Mouse (Mus musculus) CH12F3 (cell line): ENCODE results near the gene Tbp.
"Not testable (repeated sequence)": the region's sequence is repeated elsewhere in the genome, so short reads cannot be mapped to it uniquely, and the experiment has no call there.

Source experiments
- in situ Hi-C: fragments of 300-500 bp; cut with MboI; formaldehyde crosslinking; loops from 2 replicates; pipeline ENCODE4 v1.14.3; 2020; ENCODE audit warnings: low sequenced_read_pairs

The Tbp gene

DNA sequence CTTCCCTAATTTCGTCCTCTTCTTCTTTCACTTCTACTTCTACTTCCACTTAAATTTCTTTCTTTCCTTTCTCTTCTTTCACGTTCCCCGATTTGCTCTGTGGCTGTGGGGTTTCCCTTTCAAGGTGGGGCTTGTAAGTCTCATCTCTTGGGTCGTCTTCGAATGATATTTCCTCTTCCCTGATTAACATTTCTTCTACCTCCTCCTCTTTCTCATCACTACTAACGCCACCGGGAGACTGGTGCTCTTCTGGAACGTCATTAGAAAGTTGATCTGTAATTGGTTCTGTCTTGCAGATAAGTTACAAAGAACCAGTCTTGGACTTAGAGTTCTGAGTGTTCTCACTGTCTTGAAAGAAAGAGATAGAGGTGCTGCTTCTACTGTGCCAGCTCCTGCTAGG lies 36.3 kb downstream of the Tbp start:
- in situ Hi-C loops = no loop called here

DNA sequence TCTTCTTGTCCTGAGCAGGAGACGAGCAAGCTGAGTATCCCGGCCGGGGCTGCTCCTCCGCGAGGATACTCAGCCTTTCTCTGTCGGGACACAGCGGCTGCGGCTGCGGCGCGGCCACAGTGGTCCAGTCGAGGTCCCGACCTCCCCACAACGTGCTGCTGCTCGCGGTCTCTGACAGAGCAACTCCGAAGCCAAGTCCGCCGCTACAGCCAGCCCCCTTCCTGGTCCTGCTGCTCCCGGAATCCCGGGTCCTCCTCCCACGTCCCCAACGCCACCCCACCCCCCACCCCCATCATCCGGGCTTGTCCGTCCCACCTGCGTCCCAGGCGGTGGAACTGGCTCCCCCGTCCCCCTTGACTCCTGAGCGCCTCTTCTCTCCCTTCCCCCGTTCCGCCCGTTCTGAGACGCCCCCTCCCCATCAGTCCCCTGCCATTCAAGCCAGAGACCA lies 36.8 kb downstream of the Tbp start:
- in situ Hi-C loops = no loop called here

DNA sequence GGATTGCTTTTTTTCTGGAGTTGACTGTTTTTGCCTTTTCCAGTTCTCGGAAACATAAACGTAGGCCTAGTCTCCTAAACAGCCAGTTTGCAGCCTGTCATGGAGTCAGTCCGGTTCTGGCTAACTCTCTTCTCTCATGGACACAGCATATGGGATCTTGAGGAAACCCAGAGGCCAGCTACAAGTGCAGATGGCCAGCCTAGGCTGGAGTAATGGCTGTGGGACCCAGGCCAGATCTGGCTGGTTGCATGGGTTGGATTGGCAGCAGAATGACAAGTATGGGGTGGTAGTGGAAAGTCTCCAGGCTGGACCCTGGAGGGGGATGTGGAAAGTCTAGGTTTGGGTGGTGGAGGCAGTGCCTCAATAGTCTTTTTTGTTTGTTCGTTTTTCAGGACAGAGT lies 40.6 kb downstream of the Tbp start:
- in situ Hi-C loops = no loop called here

DNA sequence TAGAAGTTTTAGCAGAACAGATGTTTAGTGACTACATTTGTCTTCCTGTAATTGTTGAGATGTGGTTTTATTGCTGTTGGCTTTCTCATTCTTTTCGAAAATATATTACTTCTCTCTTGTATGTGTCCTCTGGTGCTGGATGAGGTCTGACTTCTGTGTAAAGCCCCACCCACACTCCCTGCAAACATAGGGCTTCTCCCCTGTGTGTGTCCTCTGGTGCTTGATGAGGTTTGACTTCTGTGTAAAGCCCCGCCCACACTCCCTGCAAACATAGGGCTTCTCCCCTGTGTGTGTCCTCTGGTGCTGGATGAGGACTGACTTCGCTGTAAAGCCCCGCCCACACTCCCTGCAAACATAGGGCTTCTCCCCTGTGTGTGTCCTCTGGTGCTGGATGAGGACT lies 44.2 kb downstream of the Tbp start:
- in situ Hi-C loops = not testable (repeated sequence)

DNA sequence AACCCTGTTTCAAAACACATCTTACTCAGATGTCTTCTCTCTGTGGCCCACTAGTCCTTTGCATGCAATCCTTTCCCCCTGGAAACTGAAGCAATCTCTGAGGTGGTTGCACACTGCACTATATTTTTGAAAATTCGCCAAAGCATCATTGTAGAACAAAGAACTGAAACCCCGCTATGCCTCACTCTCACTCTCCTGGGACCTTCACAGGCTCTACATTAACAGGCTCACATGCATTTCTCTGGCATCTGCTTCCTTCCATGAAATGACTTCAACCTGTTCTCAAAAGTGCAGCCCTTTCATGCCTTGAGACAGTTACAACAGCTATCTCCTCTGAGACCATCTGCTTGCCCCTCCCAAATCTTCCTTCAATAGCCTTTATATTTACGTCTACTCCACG lies 46.8 kb downstream of the Tbp start:
- in situ Hi-C loops = no loop called here

DNA sequence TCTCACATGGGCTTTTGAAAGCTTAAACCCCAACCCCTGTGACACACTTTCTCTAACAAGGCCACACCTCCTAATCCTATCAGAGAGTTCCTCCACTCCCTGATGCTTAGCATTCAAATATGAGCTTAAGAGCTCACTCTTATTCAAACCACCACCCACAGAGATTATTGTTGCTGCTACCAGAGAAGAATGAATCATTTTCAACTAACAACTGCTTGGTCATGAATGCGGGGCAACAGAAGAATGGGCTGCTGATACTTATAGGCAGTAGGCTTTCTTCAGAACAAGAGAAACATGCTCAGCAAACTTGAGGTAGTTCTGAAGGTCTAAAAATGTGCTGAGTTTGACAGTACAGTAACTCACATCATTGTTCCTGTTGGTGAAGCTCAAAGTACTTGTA lies 50.0 kb downstream of the Tbp start:
- in situ Hi-C loops = no loop called here

DNA sequence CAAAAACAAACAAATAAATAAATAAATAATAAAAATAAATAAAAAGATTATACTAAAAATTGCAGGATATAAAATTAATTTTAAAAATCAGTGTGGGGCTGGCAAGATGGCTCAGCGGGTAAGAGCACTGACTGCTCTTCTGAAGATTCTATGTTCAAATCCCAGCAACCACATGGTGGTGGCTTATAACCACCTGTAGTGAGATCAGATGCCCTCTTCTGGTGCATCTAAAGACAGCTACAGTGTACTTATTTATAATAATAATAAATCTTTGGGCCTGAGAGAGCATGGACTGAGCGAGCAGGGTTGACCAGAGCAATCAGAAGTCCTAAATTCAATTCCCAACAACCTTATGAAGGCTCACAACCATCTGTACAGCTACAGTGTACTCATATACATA lies 60.3 kb downstream of the Tbp start:
- in situ Hi-C loops = no loop called here

DNA sequence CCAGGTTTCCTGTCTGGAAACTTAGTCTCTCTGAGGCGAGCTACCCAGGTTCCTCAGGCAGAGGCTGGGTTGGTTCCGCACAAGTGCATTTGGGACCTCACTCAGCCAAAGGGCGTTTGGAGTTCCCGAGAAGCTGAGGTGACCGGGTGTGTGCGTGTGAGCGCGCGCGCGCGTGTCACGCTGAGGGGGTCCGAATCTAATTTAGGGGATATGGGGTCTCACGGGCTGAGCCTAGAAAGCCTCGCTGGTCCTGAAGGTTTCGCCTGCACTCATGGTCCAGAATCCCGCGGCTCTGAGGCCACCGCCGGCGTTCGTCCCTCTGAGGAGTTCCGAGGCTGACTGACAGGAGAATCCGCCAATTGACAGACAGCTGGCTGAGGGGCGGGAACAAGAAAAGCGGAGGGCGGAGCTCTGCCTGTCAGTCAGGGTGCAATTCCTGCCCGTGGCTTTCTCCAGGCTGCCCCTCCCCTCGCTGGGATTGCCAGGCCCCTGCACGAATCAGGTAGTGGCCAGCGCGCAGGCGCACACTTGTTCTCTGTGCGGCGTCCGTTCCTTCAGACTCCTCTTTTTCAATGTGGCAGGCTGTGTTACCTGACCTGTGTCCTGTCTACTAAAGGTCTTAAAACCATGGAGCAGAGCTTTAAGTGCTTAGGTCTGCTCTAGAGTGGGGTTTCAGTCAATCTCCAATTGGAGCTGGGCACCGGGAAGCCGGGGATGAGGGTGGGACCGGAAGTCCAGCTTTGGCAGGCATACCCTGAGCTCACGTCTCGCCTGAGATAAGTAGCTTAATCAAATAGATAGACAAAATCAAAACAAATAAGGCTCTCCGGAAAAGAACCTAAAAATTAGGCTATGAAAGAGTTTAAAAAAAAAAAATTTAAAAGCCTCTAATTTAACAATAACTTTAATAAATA lies 64.6 kb downstream of the Tbp start, which contains the start of gene Prdm9:
Gene Prdm9 (minus strand): TSS at position 341 of the 914 bp plus-strand sequence.
- in situ Hi-C loops = no loop called here

DNA sequence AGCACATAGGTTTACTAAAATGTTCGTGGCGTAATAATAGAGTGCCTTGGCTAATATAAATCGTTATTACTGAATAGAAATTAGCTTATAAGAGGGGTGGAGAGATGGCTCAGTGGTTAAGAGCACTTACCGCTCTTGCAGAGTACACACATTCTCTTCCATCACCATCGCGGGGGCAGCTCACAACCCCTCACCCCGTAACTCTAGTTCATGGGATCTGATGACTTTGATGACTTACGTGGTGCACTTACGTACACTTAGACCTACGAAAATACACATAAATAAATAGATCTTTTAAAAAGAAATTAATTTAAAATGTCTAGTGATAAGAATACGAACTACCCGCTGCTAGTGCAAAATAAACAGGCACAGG lies 65.2 kb downstream of the Tbp start:
- in situ Hi-C loops = no loop called here

DNA sequence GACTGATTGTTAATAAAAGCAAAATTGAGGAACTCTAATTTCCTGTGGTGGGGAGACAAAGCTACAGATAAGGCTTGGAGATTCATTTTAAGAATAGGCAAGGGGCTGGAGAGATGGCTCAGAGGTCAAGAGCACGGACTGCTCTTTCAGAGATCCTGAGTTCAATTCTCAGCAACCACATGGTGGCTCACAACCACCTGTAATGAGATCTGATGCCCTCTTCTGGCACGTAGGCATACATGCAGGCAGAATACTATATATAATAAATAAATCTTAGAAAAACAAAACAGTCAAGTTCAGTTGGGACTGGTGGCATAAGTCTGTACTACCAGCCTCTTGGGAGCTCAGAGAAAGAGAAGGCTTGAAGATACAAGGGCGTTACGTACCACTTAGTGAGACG lies 67.2 kb downstream of the Tbp start:
- in situ Hi-C loops = no loop called here

DNA sequence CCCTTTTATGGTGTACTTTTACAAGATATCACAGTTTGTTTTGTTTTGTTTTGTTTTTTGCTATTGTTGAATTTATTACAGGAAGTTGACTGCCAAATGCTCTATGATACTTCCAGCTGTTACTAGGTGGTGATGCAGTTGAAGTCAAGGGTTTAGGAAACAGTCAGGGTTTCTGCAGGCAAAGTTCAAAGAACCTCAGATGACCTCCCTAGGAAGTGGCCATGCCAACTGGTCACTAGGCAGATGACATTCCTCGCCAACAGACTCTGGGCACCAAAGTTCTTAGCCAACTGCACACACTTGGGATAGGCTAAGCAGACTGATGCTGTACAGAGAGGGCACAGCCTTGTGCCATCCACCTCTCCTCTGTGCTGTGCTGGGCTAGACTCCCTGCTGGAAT lies 75.4 kb downstream of the Tbp start:
- in situ Hi-C loops = no loop called here

DNA sequence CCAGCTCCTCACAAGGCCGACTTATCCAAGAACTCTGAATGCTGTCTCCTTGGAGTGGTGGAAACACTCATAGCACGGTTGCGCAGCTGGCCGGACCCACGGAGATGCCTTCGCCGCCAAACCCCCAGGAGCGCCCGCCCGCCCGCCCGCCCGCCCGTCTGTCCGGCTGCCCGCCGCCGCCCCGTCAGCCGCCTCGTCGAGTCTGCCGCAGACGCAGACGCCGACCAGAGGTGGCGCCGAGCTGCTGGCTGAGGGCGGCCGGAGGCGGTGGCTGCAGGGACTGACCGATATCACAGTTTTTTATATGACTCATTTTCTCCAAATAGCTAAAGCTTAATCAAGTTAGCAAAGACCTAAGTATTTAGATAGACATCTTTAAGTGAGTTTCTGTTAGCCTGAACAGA lies 77.6 kb downstream of the Tbp start:
- in situ Hi-C loops = no loop called here
